Mouse (Mus musculus): ENCODE results near the gene Obox1.
"Not testable (repeated sequence)": the region's sequence is repeated elsewhere in the genome, so short reads cannot be mapped to it uniquely, and the experiment has no call there.

DNA sequence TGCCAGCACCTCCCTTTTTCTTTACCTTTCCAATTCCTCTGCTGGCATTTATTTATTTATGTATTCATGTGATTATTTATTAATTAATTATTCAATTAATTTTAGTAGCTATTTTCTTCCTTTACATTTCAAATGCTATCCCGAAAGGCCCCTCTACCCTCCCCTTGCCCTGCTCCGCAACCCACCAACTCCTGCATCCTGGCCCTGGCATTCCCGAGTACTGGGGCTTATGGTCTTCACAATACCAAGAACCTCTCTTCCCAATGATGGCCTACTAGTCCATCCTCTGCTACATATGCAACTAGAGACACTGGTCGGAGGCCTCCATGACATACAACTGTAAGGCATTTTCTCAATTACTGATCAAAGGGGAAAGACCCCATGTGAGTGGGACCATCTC, 36.8 kb downstream of the Obox1 start:
- TF ChIP-seq POLR2A (IDR thresholded peaks at IDR 0.05; ENCODE audit: insufficient read depth, low read depth, low read length); CTCF (IDR thresholded peaks at IDR 0.05); EP300 (IDR thresholded peaks at IDR 0.05; ENCODE audit: insufficient read depth, low read depth, low read length): not testable (repeated sequence)

Measured in heart, adult 2 months (tissue).